Mouse (Mus musculus): Measurements from ENCODE around the gene Commd7.

Gene Commd7

DNA sequence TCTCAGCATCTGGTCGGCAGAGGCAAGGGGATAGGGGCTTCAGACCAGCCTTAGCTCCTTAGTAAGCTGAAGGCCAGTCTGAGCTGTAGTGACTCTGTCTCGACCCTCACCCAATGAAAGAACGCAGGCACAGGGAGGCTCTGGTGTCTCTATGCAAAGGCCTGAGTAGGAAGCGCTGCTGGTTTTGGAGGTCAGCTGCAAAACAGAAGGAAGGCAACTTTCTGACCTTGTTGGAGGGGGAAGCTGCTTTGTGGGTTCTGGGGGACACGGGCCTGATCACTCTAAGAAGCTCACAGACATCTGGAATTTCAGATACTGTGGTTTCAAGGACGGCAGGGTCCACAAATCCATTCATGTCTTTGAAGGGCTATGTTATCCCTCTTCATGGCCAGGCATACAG, 46.6 kb downstream of the Commd7 start:
- DNase-seq = no peak

DNA sequence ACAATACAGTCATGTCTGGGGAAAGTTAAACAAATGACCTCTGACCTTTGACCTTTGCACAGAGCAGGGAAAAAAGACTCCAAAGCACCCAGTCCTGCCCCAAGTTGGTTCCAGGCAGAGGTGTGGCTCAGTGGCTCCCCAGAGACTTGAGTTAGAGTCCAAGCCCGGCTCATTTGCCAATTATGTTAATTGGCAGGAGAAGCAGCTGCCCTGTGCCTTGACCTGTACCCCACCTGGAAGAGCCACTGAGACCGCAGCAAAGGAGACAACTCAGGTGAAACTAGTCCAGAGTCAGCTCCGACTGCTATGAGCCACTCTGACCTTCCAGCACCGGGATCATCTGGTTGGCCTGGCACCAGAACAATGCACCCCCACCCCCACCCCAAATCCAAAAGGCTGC, 48.2 kb downstream of the Commd7 start:
- no peak for DNase-seq

GRCm38 (mm10) chr2:153583641-153584049, 48.9 kb downstream of the Commd7 start:
- no peak for DNase-seq

DNA sequence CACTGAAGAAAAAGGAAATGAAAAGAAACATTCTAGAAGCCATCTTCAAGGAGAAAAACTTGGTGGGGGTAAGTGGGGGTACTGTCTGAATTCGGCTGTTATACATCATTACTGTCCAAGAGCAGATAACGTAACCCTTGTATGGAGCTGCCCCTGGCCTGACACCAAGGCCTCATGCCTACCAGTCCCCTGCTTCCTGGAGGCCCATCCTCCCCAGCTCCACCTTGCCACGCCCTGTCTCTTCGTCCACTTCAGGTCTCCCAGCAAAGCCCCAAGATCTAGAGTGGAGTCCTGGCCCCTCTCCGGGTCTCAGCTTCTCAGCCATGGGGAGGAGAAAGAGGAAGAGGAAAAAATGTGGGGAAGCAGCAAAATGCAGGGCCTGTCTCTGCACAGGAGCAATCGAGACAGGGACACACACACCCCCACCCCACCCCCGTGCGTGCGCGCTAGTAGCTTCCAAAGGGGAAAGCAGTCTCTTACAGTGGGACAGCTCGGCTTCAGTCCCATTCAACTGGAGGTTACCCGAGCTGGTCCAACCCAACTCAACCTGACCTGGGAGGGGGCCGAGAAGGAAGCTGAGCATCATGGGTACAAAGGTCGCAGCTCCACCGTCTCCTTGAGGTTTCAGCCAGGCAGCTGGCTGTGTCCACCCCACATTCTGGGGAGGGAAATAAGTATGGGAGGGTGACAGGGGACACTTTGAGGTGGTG, 49.5 kb downstream of the Commd7 start:
- DNase-seq = no peak

GRCm38 (mm10) chr2:153581416-153581815, 51.2 kb downstream of the Commd7 start:
- no peak for DNase-seq

DNA sequence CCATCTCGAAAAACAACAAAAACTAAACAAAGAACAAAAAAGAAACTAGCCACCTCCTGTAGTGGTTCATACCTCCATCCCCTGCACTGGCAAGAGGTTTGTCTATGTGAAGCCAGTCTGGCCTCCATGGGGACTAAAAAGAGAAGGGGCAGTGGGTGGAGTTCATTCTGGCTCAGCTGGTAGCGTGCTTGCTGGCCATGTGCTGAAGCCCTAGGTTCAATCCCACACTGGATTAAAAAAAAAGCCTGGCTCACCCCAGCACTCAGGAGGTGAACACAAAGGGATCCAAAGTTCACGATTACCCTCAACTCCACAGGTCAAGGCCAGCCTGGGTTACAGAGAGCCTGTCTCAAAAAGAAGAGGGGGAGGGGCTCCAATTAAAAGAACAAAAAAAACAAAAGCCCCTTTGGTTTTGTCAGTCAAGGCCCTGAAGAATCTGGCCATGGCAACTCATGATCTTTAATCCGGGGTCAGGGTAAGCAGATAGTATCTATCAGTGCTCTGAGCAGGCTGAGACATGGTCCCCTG, 52.1 kb downstream of the Commd7 start:
- DNase-seq = no peak

DNA sequence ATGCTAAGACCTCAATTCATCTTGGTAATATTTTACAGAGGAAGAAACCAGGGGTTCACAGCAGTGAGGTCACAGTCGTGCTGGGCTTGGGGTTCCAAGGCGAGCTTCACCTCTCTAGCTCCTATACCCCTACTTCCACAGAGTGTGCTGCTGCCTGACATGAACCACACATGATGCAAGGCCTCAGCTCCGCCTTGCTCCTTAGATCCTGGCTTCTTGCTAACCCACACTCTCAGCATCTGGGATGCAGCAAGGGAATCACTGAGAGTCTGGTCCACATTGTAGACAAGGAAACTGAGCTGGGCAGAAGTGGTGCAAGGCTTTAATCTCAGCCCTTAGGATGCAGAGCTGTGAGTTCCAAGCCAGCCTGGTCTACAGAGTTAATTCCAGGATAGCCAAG, 52.5 kb downstream of the Commd7 start:
- DNase-seq = no peak

GRCm38 (mm10) chr2:153577122-153577521, 55.5 kb downstream of the Commd7 start:
- DNase-seq = no peak

DNA sequence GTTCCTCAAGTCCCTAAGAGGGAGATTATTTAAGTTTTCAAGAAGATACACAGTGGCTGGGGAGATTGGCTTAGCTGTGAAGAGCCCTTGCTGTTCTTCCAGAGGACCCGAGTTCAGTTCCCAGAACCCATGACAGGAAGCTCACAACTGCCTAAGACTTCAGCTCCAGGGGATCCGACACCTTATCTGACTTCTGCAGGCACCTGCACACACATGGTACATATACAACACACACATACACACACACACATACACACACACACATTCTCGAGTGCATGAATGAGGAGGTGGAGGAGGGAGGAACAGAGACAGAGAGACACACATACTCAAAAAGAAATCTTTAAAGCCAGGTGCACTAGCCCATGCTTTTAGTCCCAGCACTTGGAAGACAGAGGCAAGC, 56.4 kb downstream of the Commd7 start:
- DNase-seq = no peak

DNA sequence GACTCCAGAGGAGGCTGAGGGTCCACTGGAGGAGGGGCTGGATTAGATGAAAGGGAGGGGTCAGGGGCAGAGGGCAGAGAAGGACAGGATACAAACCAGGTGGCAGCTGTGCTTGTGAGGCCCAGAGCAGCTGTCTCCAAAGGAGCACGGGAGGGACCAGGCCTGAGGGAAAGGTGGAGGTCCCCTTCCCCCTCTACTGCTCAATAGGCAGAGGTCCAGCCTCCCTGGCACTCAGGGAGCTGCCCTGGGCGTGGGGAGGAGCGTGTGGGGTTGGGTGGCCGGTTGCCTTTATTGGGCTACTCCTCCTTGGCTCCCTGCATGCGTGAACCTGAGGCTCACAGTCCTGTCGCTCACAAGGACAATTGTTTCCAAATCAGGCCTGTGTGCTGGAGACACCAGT, 57.0 kb downstream of the Commd7 start:
- DNase-seq = no peak

DNA sequence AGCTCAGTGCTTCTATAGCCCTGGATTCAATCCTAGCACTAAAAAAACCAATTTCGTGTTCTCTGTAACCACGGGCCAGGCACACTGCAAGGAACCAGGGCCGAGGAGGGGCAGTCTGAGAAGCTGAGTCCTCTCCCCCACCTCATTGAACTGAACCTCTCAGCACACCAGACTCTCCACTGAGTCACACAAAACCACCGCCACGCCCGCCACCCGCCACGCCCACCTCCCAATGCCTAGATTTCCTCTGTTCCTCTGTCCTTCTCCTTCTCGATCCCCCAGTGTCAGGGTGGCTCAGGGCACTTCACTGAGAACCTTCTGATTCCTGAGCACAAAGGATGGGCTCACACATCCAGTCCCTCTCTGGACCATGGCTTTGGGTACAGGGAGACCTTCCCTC, 59.5 kb downstream of the Commd7 start:
- no peak for DNase-seq

- DNase-seq = no peak
These were observed 64.0 kb downstream of the Commd7 start for GRCm38 (mm10) chr2:153568541-153568940.

GRCm38 (mm10) chr2:153568013-153568412, 64.6 kb downstream of the Commd7 start:
- DNase-seq = no peak
